In the genomic region with DNA sequence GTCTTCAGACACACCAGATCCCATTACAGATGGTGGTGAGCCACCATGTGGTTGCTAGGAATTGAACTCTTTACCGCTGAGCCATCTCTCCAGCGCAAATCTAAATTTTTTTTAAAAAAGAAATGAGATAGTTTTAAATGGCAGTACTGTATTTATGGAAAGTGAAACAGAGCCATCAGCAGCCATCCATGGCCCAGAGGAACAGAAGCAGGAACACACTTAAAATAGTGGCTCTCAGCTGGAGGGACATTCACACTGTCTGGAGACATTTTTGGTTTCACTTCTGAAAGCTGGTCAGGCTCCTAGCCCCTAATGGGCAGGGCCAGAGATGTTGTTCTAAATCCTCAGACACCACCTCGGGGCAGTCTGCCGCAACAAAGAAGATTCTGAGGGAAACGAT, we compare ENCODE assay signal across 28 mouse cellular contexts. TPM values are rescaled to one million over a fixed set of nuclear protein-coding genes. Genes with fewer than 3 reads are reported as not detected.
DNase-seq lines count a peak whose midpoint lies in the region; ATAC-seq and TF ChIP-seq lines count a peak whose summit lies in the region.
"Had no signal": no experiment of that assay in that cellular context is flagged by ENCODE, and none has a peak within 500 bp of the region (broad histone marks: within the 10 kb centered on the region; RNA-seq: fewer than 3 reads in every experiment).

No protein-coding gene starts in this region.

- no peak overlapping the region for H3K4me3 ChIP-seq in stomach, embryonic 16.5 days (replicated peaks; ENCODE audit: low read length)
- H3K4me3 ChIP-seq in stomach, postnatal 0 days (ENCODE audit: low read depth, low read length), result no peak overlapping the region
- H3K4me3 ChIP-seq in midbrain, embryonic 10.5 days, result no peak overlapping the region
- H3K4me3 ChIP-seq: embryonic facial prominence, embryonic 12.5 days; heart, embryonic 10.5 days; hindbrain, embryonic 12.5 days; limb, embryonic 13.5 days; lung, embryonic 15.5 days; midbrain, embryonic 15.5 days had no signal

- DNase-seq in frontal cortex, postnatal 36 days (ENCODE audit: low spot score in 2 of 2), result peak; percentile 10 to 35
- DNase-seq in frontal cortex, postnatal 25 days (ENCODE audit: low spot score in 2 of 2), result no peak
- no peak for DNase-seq in stomach, postnatal 0 days (ENCODE audit: low spot score)
- DNase-seq in kidney, postnatal 14 days, result no peak
- DNase-seq in spleen, postnatal 10 days (ENCODE audit: low spot score in 2 of 2), result no peak
- no peak for DNase-seq in midbrain, embryonic 10.5 days (ENCODE audit: low spot score)
- DNase-seq: adrenal gland, postnatal 36 days; cerebellum, adult 8-10 months; cerebellum, postnatal 25 days; embryo, embryonic 11 days; gastrocnemius, postnatal 14 days; heart, adult 11 months; heart, postnatal 36 days; kidney, adult 2 months; kidney, postnatal 4 days; lung, postnatal 36 days; spleen, adult 18-20 months had no signal

- H3K9ac ChIP-seq in stomach, embryonic 16.5 days (ENCODE audit: low read length), result no peak overlapping the region
- no peak overlapping the region for H3K9ac ChIP-seq in stomach, postnatal 0 days (ENCODE audit: low read length)
- H3K9ac ChIP-seq: embryonic facial prominence, embryonic 12.5 days; hindbrain, embryonic 12.5 days; limb, embryonic 13.5 days; lung, embryonic 15.5 days; midbrain, embryonic 15.5 days had no signal

- TF ChIP-seq CTCF in stomach, postnatal 0 days (IDR thresholded peaks at IDR 0.05; ENCODE audit: low read depth), result no peak

- no peaks in the 10 kb centered on the region for H3K4me1 ChIP-seq in stomach, embryonic 16.5 days (ENCODE audit: control insufficient read depth, insufficient read depth, low read length)
- no peaks in the 10 kb centered on the region for H3K4me1 ChIP-seq in stomach, postnatal 0 days (replicated peaks; ENCODE audit: control insufficient read depth, insufficient read depth)
- H3K4me1 ChIP-seq in midbrain, embryonic 10.5 days, result peaks cover 6% of the 10 kb centered on the region
- H3K4me1 ChIP-seq: lung, embryonic 15.5 days had no signal

- no peak for ATAC-seq in stomach, embryonic 16.5 days (ENCODE audit: insufficient read depth, low FRiP score)
- no peak for ATAC-seq in stomach, postnatal 0 days (ENCODE audit: low FRiP score, low TSS enrichment)
- ATAC-seq in megakaryocyte, adult 5-6 weeks (ENCODE audit: poor library complexity, severe bottlenecking), result peak; percentile 47; the same call in 1 of the 2 replicates
- ATAC-seq: forebrain, embryonic 14.5 days; hindbrain, postnatal 0 days; midbrain, embryonic 15.5 days had no signal

- WGBS in stomach, embryonic 16.5 days, result 61% methylated on average over 5 of the region's 5 CpGs
- WGBS in stomach, postnatal 0 days, result 54% methylated on average over 5 of the region's 5 CpGs
- 75% methylated on average over 5 of the region's 5 CpGs for WGBS in midbrain, embryonic 10.5 days

- H3K9me3 ChIP-seq in stomach, embryonic 16.5 days (replicated peaks; ENCODE audit: control insufficient read depth, low read length), result no peaks in the 10 kb centered on the region
- H3K9me3 ChIP-seq in stomach, postnatal 0 days (ENCODE audit: control insufficient read depth, low read length), result no peaks in the 10 kb centered on the region
- no peaks in the 10 kb centered on the region for H3K9me3 ChIP-seq in midbrain, embryonic 10.5 days (replicated peaks)
- H3K9me3 ChIP-seq: embryonic facial prominence, embryonic 12.5 days; heart, embryonic 10.5 days; hindbrain, embryonic 12.5 days; limb, embryonic 13.5 days; lung, embryonic 15.5 days; midbrain, embryonic 15.5 days had no signal

- H3K4me2 ChIP-seq in stomach, embryonic 16.5 days (ENCODE audit: low read depth, low read length), result peak overlapping the region; percentile 20; the same call in 1 of the 2 replicates
- no peak overlapping the region for H3K4me2 ChIP-seq in stomach, postnatal 0 days (replicated peaks; ENCODE audit: low read depth)
- H3K4me2 ChIP-seq: embryonic facial prominence, embryonic 12.5 days; hindbrain, embryonic 12.5 days; limb, embryonic 13.5 days; liver, embryonic 11.5 days; lung, embryonic 15.5 days; midbrain, embryonic 15.5 days had no signal

- H3K27ac ChIP-seq in stomach, embryonic 16.5 days (ENCODE audit: low read length), result no peak overlapping the region
- no peak overlapping the region for H3K27ac ChIP-seq in stomach, postnatal 0 days (replicated peaks)
- no peak overlapping the region for H3K27ac ChIP-seq in midbrain, embryonic 10.5 days (replicated peaks)
- H3K27ac ChIP-seq: embryonic facial prominence, embryonic 12.5 days; heart, embryonic 10.5 days; hindbrain, embryonic 12.5 days; hindbrain, postnatal 0 days; limb, embryonic 13.5 days; lung, embryonic 15.5 days; midbrain, embryonic 15.5 days had no signal

- TF ChIP-seq EP300 in stomach, postnatal 0 days (optimal IDR thresholded peaks at IDR 0.05), result no peak

- H3K27me3 ChIP-seq in stomach, embryonic 16.5 days (ENCODE audit: control insufficient read depth, insufficient read depth, low read length), result no peaks in the 10 kb centered on the region
- no peaks in the 10 kb centered on the region for H3K27me3 ChIP-seq in stomach, postnatal 0 days (ENCODE audit: control insufficient read depth, insufficient read depth, low read length)
- H3K27me3 ChIP-seq in midbrain, embryonic 10.5 days (ENCODE audit: low read depth, poor library complexity, severe bottlenecking), result no peaks in the 10 kb centered on the region
- H3K27me3 ChIP-seq: embryonic facial prominence, embryonic 12.5 days; hindbrain, embryonic 12.5 days; limb, embryonic 13.5 days; lung, embryonic 15.5 days; midbrain, embryonic 15.5 days had no signal

- H3K36me3 ChIP-seq in stomach, embryonic 16.5 days (ENCODE audit: control insufficient read depth, insufficient read depth, low read length), result no peaks in the 10 kb centered on the region
- H3K36me3 ChIP-seq in stomach, postnatal 0 days (ENCODE audit: control insufficient read depth, insufficient read depth, low read length), result no peaks in the 10 kb centered on the region
- H3K36me3 ChIP-seq in midbrain, embryonic 10.5 days, result no peaks in the 10 kb centered on the region
- H3K36me3 ChIP-seq: embryonic facial prominence, embryonic 12.5 days; heart, embryonic 10.5 days; hindbrain, embryonic 12.5 days; limb, embryonic 13.5 days; lung, embryonic 15.5 days; midbrain, embryonic 15.5 days had no signal

RNA-seq across cellular contexts. Expression of gene Kbtbd8, which starts 5.0 kb away (rescaled TPM):
- polyA plus RNA-seq in stomach, embryonic 16.5 days (2015; fragmentation: Nextera tagmentation; extraction: Ambion mirVana), result 4.1 and 4.2 TPM in 2 replicates
- polyA plus RNA-seq in stomach, postnatal 0 days (2015; fragmentation: Nextera tagmentation; extraction: Ambion mirVana), result 1.7 and 1.8 TPM in 2 replicates
- total RNA-seq in megakaryocyte, adult 5-6 weeks (2015), result 2.7 and 6.0 TPM in 2 replicates
- 3.5 and 4.6 TPM in 2 replicates for total RNA-seq in megakaryocyte, adult 5-6 weeks (2017)
- 9.3 and 9.7 TPM in 2 replicates for polyA plus RNA-seq in midbrain, embryonic 10.5 days (2016; fragmentation: Nextera tagmentation; extraction: Ambion mirVana)

Comparison
In these comparisons a context has a peak if more than half of its experiments do, and no peak if none do; other contexts are left out.
1. DNase-seq: peak in frontal cortex, postnatal 36 days (2 of 2); none in frontal cortex, postnatal 25 days (0 of 2), stomach, postnatal 0 days (single experiment), kidney, postnatal 14 days (single experiment), spleen, postnatal 10 days (0 of 2) and midbrain, embryonic 10.5 days (single experiment).